Mouse (Mus musculus) cerebellum, adult 18-20 months (tissue): ENCODE results near the gene Ankrd65.

Experiments used
- DNase-seq, 2 experiments: peaks; one replicate each; pipeline ENCODE4 v3.0.0; 2021

The Ankrd65 gene

DNA sequence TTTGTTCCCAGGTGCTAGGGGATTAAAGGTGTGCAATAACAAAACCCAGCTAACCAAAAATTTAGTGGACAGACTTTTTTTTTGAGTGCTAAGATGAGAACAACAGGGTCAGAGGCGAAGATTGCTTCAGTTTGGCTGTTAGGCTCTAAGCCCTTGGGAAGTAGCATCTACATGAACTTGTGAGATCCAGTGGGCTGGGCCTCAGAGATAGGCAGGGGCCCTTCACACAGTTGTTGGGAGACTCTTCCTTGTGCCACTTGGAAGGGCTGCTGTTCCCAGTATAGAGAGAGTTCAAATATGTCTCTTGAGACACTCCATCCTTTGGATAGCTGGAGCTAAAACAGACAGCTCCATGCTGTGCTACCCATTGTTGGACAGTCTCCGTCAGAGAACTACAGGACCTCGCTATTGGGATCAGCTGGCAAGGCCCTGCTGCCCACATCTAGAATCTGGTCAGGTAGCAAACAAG is at the start of gene Ankrd65:
Gene Ankrd65, plus strand, starts transcription at position 419 of the 469 bp plus-strand sequence.
- no peak for DNase-seq

DNA sequence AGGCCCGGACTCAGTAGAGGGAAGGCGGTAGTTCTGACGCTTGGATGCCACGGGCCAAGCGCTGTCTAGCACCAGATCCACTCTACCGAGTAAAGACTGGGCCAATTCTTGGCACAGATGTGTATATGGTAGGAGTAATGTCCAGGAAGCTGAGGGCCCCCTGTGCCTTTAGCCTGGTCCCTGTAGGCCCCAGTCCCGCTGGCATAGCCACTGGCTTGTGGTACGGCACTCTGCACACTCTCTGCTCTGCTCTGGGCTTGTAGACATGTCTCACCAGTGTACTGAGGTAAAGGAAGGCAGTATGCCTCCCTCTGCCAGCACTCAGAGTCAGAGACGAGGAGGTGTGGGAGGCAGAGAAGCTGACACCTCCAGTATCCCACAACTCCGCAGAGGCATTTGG is 49.6 kb upstream of the Ankrd65 start:
- DNase-seq = peak in 1 of 2 experiments; percentile 32

- no peak for DNase-seq
Measured at GRCm38 (mm10) chr4:155742684-155743083, 47.6 kb upstream of the Ankrd65 start.

DNA sequence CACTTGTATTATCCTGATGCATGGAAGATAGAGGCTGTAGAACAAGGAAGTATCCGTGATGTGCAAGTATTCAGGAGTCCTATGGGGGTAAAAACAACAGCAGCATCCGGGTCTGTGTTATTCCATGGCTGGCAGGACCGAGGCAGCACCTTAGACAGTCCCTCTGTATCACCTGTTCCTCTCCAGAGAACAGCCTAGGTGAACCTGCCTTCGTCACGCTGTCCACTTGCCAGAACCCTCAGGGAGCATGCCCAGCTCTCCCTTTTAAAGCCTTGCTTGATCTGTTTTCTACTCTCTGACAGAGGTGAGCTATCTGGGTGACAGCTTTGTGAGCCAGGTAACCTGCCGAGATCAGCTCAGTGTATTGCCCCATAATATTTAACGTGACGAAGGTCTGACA is 45.8 kb upstream of the Ankrd65 start:
- DNase-seq = peak; percentile 60 to 69

DNA sequence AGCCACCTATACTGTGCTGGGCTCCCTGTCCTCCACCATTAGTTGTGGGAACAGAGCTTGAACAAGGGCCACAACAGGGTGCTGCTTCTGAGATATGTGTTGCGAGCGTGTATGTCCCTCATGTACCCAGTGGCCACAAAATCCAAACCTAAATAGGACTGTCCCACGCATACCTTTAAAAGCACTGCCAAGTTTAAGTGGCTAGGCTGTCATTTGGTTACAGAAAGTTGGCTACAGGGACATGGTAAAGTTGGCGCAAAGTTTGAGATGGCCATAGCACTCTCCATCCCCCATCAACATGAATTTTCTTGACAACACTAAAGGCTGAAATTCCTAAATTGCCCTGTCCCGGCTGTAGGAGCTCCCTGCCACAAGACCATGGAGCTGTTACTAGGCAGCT is 45.1 kb upstream of the Ankrd65 start:
- DNase-seq = no peak

- peak; percentile 75 to 85 for DNase-seq
Measured at GRCm38 (mm10) chr4:155746036-155746548, 44.1 kb upstream of the Ankrd65 start.

DNA sequence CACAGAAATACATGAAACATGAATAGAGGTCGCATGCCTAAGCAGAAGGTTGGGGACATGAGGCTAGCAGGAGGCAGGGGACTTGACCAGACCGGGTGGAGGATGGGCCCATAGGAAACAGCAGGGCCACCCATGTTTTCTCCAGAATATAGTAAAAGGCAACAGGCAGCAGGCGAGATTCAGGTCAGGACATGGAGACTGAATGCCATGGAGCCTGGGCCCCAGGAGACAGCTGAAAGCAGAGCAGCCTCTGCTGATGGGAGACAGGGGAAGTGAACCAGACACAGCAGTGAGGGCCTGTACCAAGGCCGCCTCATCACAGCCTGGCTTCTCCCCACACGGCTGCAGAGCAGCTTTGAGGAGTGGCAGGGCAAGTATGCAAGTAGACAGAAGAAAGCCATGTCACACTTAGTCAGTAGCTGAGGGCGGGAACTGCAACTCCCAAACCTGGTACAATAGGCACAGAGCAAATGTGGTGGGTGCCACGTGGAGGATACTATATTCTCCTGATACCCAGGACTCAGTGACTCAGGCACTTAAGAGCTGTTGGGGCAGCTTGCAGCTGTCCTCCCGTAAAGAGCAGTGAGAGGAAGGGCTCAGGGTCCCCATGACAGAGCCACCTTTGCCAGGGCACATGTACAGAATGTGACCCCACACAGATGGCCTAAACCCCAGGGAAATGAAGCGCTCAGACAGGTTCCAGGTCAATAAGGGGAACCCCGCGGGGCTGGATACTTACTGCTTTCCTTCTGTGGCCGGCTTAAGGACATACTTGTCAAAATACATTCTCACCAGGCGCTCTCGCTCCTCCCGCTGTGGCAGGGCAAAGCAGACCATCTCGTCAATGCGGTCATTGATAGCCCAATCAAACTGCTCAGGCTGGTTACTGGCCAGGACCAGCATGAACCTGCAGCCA is 43.4 kb upstream of the Ankrd65 start:
- peak; percentile 50 to 64 for DNase-seq

DNA sequence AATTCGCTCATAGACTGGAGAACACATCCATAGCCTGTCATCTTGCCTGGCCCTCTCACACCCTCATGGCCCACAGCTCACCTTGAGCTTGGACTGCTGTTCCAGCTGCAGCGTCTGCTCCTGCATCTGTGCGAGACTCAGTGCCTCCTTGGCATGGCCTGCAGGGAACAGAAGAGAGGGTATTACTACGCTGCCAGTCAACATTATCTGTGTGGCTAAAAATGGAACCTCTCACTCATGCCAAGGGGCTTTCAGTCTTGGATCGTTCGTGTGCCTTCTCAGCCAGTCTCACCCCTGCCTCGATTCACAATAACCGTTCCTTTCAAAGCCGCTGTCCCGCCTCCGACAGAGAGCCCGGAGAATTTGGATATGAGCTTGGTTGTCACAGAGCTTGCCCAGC is 33.2 kb upstream of the Ankrd65 start:
- no peak for DNase-seq

DNA sequence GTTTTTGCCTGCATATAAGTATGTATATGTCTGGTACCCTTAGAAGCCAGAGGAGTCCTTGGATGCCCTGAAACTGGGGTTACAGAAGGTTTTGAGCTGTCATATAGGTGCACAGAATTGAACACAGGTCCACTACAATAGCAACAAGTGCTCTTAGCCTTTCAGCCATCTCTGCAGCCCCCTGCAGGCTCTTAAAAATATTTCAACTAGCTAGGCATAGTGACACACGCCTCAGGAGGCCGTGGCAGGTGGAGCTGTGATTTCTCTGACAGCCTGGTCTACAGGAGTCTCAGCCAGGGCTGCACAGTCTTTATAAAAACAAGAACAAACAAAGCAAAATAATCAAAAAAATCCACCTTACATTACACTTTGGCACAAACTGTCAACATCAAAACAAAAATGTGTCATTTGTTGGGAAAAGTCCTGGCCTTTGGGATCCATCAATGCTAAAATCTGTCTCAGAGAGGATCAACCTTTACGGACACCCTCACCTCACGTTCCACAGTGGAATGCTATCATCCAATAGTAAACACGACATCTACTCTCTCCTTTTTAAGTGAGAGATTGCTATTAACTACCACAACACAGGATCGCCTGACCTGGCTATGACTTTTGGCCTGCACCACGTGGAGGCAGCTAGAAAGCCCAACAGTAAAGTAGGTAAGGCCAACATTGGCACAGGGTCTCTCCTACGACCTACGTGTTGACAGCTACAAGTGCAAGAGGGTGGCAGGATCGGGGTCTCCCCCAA is 30.2 kb upstream of the Ankrd65 start:
- no peak for DNase-seq

DNA sequence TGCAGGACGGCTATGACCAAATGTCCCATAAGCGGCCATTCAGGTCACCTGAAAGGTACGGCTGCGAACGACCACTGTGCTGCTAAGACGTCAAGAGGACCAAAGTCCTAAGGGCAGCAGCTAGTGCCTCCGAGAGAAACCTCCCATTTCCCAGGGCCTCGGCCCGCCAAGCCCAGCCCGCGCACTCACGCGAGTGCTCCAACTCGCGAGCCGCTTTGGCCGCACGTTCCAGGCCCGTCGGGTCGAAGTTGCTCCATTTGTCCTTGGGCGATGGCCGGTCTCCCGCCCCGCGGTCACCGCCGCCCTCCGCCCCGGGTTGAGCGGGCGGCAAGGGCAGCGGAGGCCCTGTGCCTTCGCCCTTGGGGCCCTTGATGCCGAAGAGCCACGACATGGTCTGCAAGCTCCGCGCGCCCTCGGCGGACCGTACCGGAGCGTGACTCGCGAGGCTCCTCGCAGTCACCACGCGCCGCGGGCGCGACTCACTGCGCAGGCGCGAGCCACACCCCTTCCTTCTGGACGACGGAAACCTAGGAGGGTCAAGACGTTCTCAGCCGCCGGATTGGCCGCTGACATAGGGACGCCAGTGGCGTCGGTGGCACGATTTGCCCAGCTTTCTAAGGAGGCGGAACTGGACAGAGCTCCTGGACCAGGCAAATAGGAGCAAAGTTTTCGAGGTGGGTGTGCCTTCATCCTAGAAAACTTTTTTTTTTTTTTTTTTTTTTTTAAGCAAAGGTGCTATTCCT is 29.5 kb upstream of the Ankrd65 start, which contains the start of gene Atad3a:
Gene Atad3a, minus strand, starts transcription at position 481 of the 743 bp plus-strand sequence.
- peak; percentile 94 to 99 for DNase-seq

GRCm38 (mm10) chr4:155761356-155762099 is 28.7 kb upstream of the Ankrd65 start:
- no peak for DNase-seq

- DNase-seq = no peak
Measured at GRCm38 (mm10) chr4:155762357-155762756, 27.9 kb upstream of the Ankrd65 start.

- no peak for DNase-seq
Measured at GRCm38 (mm10) chr4:155769496-155769879, 20.8 kb upstream of the Ankrd65 start.

- peak; percentile 93 to 98 for DNase-seq
Measured at GRCm38 (mm10) chr4:155769880-155770512, 20.2 kb upstream of the Ankrd65 start.

- DNase-seq = no peak
Measured at GRCm38 (mm10) chr4:155770626-155771025, 19.6 kb upstream of the Ankrd65 start.

DNA sequence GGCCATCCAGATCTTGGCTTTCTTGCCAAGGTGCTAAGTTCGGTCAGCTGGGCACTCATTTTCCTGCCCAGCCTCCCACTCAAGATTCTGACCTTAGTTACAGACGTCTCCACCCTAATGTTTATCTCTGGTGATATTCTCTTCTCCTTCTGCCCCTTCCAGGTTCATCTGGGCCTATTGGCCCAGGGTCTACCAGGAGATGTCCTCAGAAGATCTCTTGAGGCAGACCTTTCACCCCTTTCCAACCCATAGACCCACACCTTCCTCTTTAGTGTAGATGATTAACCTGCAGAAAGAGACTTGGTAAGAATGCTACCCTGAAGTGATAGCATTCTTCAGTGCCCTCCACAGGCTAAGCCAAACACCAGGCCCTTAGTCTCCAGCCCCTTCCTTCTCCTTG is 18.5 kb upstream of the Ankrd65 start:
- DNase-seq = no peak

- peak in 1 of 2 experiments; percentile 25 for DNase-seq
Measured at GRCm38 (mm10) chr4:155772786-155773185, 17.5 kb upstream of the Ankrd65 start.

GRCm38 (mm10) chr4:155773335-155774078 is 16.7 kb upstream of the Ankrd65 start:
- peak in 1 of 2 experiments; percentile 23 for DNase-seq

DNA sequence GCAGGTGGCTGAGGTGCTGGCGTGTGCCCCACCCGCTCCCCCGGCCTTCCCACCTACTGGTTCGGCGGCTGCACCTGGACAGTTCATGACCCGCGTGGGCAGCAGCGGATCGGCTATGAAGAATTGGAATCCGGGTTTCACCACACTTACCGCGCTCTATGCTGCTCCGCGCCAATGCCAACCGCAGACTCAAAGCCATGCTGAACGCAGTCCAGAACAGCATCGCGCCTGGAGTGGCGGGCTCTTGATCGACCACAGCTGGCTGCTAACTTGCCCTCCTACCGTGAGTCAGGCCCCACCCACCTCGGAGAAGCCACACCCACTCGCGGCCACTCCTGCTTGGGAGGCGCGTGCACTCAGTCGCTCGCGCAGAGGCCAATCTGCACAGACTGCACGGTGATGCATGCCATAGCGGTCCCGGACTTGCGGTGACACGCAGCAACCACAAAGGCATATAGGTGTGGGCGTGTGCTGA is 15.9 kb upstream of the Ankrd65 start, which contains the start of gene Vwa1:
Gene Vwa1, minus strand, starts transcription at position 419 of the 475 bp plus-strand sequence.
- DNase-seq = peak; percentile 89 to 90
